Mouse (Mus musculus): ENCODE results near the gene Tceanc.

The Tceanc gene

GRCm38 (mm10) chrX:166479365-166479983, 38.9 kb downstream of the Tceanc start, which contains the start of gene Rab9:
TSS of gene Rab9 (minus strand) at chrX:166479867.
- DNase-seq, result peak; percentile 97

DNA sequence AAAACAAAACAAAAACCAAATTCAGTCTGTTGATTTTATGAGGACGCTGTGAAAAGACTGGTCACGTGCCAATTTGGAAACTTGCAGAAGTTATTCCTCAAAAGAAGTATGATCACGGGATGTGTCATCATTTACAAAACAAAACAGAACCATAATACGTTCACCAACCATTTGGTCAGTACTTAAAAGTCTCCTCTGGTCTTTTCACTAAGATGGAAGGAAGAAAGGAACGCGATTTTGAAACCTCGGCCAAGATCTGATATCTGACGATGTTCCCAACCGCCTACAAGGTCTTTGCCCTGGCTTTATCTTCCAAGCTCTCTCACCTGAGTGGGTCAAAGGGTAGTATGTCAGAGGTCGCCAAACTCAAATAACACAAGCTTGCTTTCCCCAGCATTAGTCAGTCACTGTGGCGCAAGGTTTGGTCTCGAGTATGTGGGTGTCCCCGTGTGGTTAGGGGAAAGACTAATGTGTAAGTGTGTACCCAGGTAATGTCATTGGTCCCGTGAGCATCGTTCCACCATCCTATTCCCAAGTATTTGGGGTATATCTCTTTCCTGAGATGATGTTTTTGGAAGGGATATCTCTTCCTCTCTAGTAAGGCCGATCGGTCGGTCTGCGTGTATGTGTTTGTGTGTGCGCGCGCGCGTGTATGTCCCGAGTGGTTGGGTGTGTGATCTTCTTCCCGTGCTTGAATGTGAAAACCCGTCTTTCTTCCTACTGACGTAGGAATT, 39.6 kb downstream of the Tceanc start:
- peak; percentile 18 for DNase-seq

GRCm38 (mm10) chrX:166477393-166477792, 41.0 kb downstream of the Tceanc start:
- DNase-seq, result no peak

GRCm38 (mm10) chrX:166472612-166473011, 45.8 kb downstream of the Tceanc start:
- DNase-seq, result no peak

GRCm38 (mm10) chrX:166468321-166468720, 50.0 kb downstream of the Tceanc start:
- no peak for DNase-seq

GRCm38 (mm10) chrX:166455525-166455924, 62.8 kb downstream of the Tceanc start:
- DNase-seq, result no peak

GRCm38 (mm10) chrX:166454331-166454730, 64.0 kb downstream of the Tceanc start:
- DNase-seq, result no peak

GRCm38 (mm10) chrX:166453532-166453931, 64.8 kb downstream of the Tceanc start:
- DNase-seq, result peak; percentile 5

Data from lung, postnatal 10 days (tissue).